Mouse (Mus musculus): ENCODE data around the gene Mprip.

- TF ChIP-seq CTCF (IDR thresholded peaks at IDR 0.05; ENCODE audit: insufficient read depth, low read depth, low read length) (no peak), POLR2A (IDR thresholded peaks at IDR 0.05; ENCODE audit: insufficient read depth, low read depth, low read length) (no peak)
Observed at GRCm38 (mm10) chr11:59810480-59811158, 149.5 kb downstream of the Mprip start.
